Mouse (Mus musculus): Measurements from ENCODE around the gene Fbxw5. TPM values are rescaled to one million over a fixed set of nuclear protein-coding genes. Genes with fewer than 3 reads are reported as not detected.
"Not testable (repeated sequence)": the region's sequence is repeated elsewhere in the genome, so short reads cannot be mapped to it uniquely, and the experiment has no call there.

The Fbxw5 gene
- polyA plus RNA-seq, 1 experiment from 2014 or later: 94.6 TPM

- Histone ChIP-seq H3K27ac (no peak overlapping the region), H3K9me3 (replicated peaks) (no peaks in the 10 kb centered on the region), H3K4me3 (no peak overlapping the region), H3K4me1 (peaks cover 18% of the 10 kb centered on the region), H3K36me3 (peaks cover 9% of the 10 kb centered on the region), H3K27me3 (ENCODE audit: low read depth, poor library complexity, severe bottlenecking) (no peaks in the 10 kb centered on the region)
- DNase-seq (ENCODE audit: low spot score): no peak
- 76% methylated on average over 9 of the region's 9 CpGs for WGBS
These were observed 48.8 kb downstream of the Fbxw5 start for GRCm38 (mm10) chr2:25549021-25549991.

- Histone ChIP-seq H3K27ac (no peak overlapping the region), H3K36me3 (no peaks in the 10 kb centered on the region), H3K4me1 (peaks cover 4% of the 10 kb centered on the region; the same call in 1 of the 2 replicates), H3K4me3 (no peak overlapping the region), H3K9me3 (replicated peaks) (no peaks in the 10 kb centered on the region), H3K27me3 (ENCODE audit: low read depth, poor library complexity, severe bottlenecking) (no peaks in the 10 kb centered on the region)
- 41% methylated on average over 5 of the region's 5 CpGs for WGBS
- DNase-seq (ENCODE audit: low spot score): no peak
These were observed 50.6 kb downstream of the Fbxw5 start for GRCm38 (mm10) chr2:25551186-25551585.

GRCm38 (mm10) chr2:25553171-25553786, 52.7 kb downstream of the Fbxw5 start:
- H3K27ac ChIP-seq; DNase-seq (ENCODE audit: low spot score); H3K27me3 ChIP-seq (ENCODE audit: low read depth, poor library complexity, severe bottlenecking); H3K4me3 ChIP-seq; H3K9me3 ChIP-seq (replicated peaks); H3K36me3 ChIP-seq: not testable (repeated sequence)
- 90% methylated on average over 4 of the region's 4 CpGs for WGBS
- H3K4me1 ChIP-seq: peaks cover 11% of the 10 kb centered on the region

Other genes starting within 250 kb of the Fbxw5 start
- 14.5 and 18.4 TPM in 2 replicates for gene Tmem203, start 245.3 kb upstream of the Fbxw5 start, polyA plus RNA-seq (2016; fragmentation: Nextera tagmentation; extraction: Ambion mirVana)
- gene Tprn, start 238.1 kb upstream of the Fbxw5 start, polyA plus RNA-seq (2016; fragmentation: Nextera tagmentation; extraction: Ambion mirVana): 8.7 and 9.7 TPM in 2 replicates
- 235 and 243 TPM in 2 replicates for gene Ssna1, start 228.3 kb upstream of the Fbxw5 start, polyA plus RNA-seq (2016; fragmentation: Nextera tagmentation; extraction: Ambion mirVana)
- gene Anapc2, start 228.3 kb upstream of the Fbxw5 start, polyA plus RNA-seq (2016; fragmentation: Nextera tagmentation; extraction: Ambion mirVana): 138 and 153 TPM in 2 replicates
- gene Tmem210, start 212.6 kb upstream of the Fbxw5 start, polyA plus RNA-seq (2016; fragmentation: Nextera tagmentation; extraction: Ambion mirVana): not detected in 2 replicates
- not detected in 2 replicates for gene Lrrc26, start 210.8 kb upstream of the Fbxw5 start, polyA plus RNA-seq (2016; fragmentation: Nextera tagmentation; extraction: Ambion mirVana)
- 0.30 and 0.46 TPM in 2 replicates for gene Grin1, start 181.6 kb upstream of the Fbxw5 start, polyA plus RNA-seq (2016; fragmentation: Nextera tagmentation; extraction: Ambion mirVana)
- gene Man1b1, start 168.4 kb upstream of the Fbxw5 start, polyA plus RNA-seq (2016; fragmentation: Nextera tagmentation; extraction: Ambion mirVana): 42.6 and 54.6 TPM in 2 replicates
- gene Dpp7, start 144.4 kb upstream of the Fbxw5 start, polyA plus RNA-seq (2016; fragmentation: Nextera tagmentation; extraction: Ambion mirVana): 15.7 and 18.7 TPM in 2 replicates
- 8.1 and 9.0 TPM in 2 replicates for gene Uap1l1, start 135.1 kb upstream of the Fbxw5 start, polyA plus RNA-seq (2016; fragmentation: Nextera tagmentation; extraction: Ambion mirVana)
- 88.3 and 88.7 TPM in 2 replicates for gene Sapcd2, start 128.4 kb upstream of the Fbxw5 start, polyA plus RNA-seq (2016; fragmentation: Nextera tagmentation; extraction: Ambion mirVana)
- gene Entpd2, start 104.9 kb upstream of the Fbxw5 start, polyA plus RNA-seq (2016; fragmentation: Nextera tagmentation; extraction: Ambion mirVana): 0.19 TPM in 1 of 2 replicates, not detected in the other
- 5.7 and 8.1 TPM in 2 replicates for gene Npdc1, start 101.4 kb upstream of the Fbxw5 start, polyA plus RNA-seq (2016; fragmentation: Nextera tagmentation; extraction: Ambion mirVana)
- gene Fut7, start 77.5 kb upstream of the Fbxw5 start, polyA plus RNA-seq (2016; fragmentation: Nextera tagmentation; extraction: Ambion mirVana): not detected in 2 replicates
- gene Abca2, start 72.0 kb upstream of the Fbxw5 start, polyA plus RNA-seq (2016; fragmentation: Nextera tagmentation; extraction: Ambion mirVana): 2.8 and 4.4 TPM in 2 replicates
- gene Clic3, start 43.9 kb upstream of the Fbxw5 start, polyA plus RNA-seq (2016; fragmentation: Nextera tagmentation; extraction: Ambion mirVana): 0.30 and 1.1 TPM in 2 replicates
- gene Paxx, start 39.7 kb upstream of the Fbxw5 start, polyA plus RNA-seq (2016; fragmentation: Nextera tagmentation; extraction: Ambion mirVana): 10.0 and 14.6 TPM in 2 replicates
- not detected in 2 replicates for gene Ptgds, start 30.7 kb upstream of the Fbxw5 start, polyA plus RNA-seq (2016; fragmentation: Nextera tagmentation; extraction: Ambion mirVana)
- not detected in 2 replicates for gene Lcn12, start 6.8 kb upstream of the Fbxw5 start, polyA plus RNA-seq (2016; fragmentation: Nextera tagmentation; extraction: Ambion mirVana)
- gene C8g, start 969 bp downstream of the Fbxw5 start, polyA plus RNA-seq (2016; fragmentation: Nextera tagmentation; extraction: Ambion mirVana): 6.1 and 7.0 TPM in 2 replicates
- gene Traf2, start 46.2 kb downstream of the Fbxw5 start, polyA plus RNA-seq (2016; fragmentation: Nextera tagmentation; extraction: Ambion mirVana): 46.1 and 46.2 TPM in 2 replicates
- gene Edf1, start 57.1 kb downstream of the Fbxw5 start, polyA plus RNA-seq (2016; fragmentation: Nextera tagmentation; extraction: Ambion mirVana): 307 and 320 TPM in 2 replicates
- 2.3 and 8.2 TPM in 2 replicates for gene Mamdc4, start 74.1 kb downstream of the Fbxw5 start, polyA plus RNA-seq (2016; fragmentation: Nextera tagmentation; extraction: Ambion mirVana)
- 157 and 161 TPM in 2 replicates for gene Phpt1, start 74.5 kb downstream of the Fbxw5 start, polyA plus RNA-seq (2016; fragmentation: Nextera tagmentation; extraction: Ambion mirVana)
- 0.06 and 0.08 TPM in 2 replicates for gene Ajm1, start 81.0 kb downstream of the Fbxw5 start, polyA plus RNA-seq (2016; fragmentation: Nextera tagmentation; extraction: Ambion mirVana)
- gene Rabl6, start 107.8 kb downstream of the Fbxw5 start, polyA plus RNA-seq (2016; fragmentation: Nextera tagmentation; extraction: Ambion mirVana): 83.3 and 88.5 TPM in 2 replicates
- gene Ccdc183, start 116.9 kb downstream of the Fbxw5 start, polyA plus RNA-seq (2016; fragmentation: Nextera tagmentation; extraction: Ambion mirVana): 0.13 TPM in 1 of 2 replicates, not detected in the other
- gene Tmem141, start 121.3 kb downstream of the Fbxw5 start, polyA plus RNA-seq (2016; fragmentation: Nextera tagmentation; extraction: Ambion mirVana): 17.0 and 20.7 TPM in 2 replicates
- 0.34 and 0.43 TPM in 2 replicates for gene Fcna, start 127.3 kb downstream of the Fbxw5 start, polyA plus RNA-seq (2016; fragmentation: Nextera tagmentation; extraction: Ambion mirVana)
- gene Lcn8, start 152.4 kb downstream of the Fbxw5 start, polyA plus RNA-seq (2016; fragmentation: Nextera tagmentation; extraction: Ambion mirVana): not detected in 2 replicates
- gene Lcn5, start 157.2 kb downstream of the Fbxw5 start, polyA plus RNA-seq (2016; fragmentation: Nextera tagmentation; extraction: Ambion mirVana): not detected in 2 replicates
- gene Lcn6, start 176.0 kb downstream of the Fbxw5 start, polyA plus RNA-seq (2016; fragmentation: Nextera tagmentation; extraction: Ambion mirVana): not detected in 2 replicates
- gene Lcn10, start 182.0 kb downstream of the Fbxw5 start, polyA plus RNA-seq (2016; fragmentation: Nextera tagmentation; extraction: Ambion mirVana): not detected in 2 replicates
- gene Obp2a, start 199.3 kb downstream of the Fbxw5 start, polyA plus RNA-seq (2016; fragmentation: Nextera tagmentation; extraction: Ambion mirVana): not detected in 2 replicates
- gene Bmyc, start 206.0 kb downstream of the Fbxw5 start, polyA plus RNA-seq (2016; fragmentation: Nextera tagmentation; extraction: Ambion mirVana): 73.4 and 77.5 TPM in 2 replicates
- gene Obp2b, start 236.3 kb downstream of the Fbxw5 start, polyA plus RNA-seq (2016; fragmentation: Nextera tagmentation; extraction: Ambion mirVana): not detected in 2 replicates